Mouse (Mus musculus): ENCODE data around the gene Meis3.

Gene Meis3

GRCm38 (mm10) chr7:16160702-16161101, 14.2 kb upstream of the Meis3 start:
- DNase-seq = no peak

- DNase-seq = no peak
Measured at GRCm38 (mm10) chr7:16161302-16161701, 13.6 kb upstream of the Meis3 start.

GRCm38 (mm10) chr7:16162036-16162435, 12.9 kb upstream of the Meis3 start:
- DNase-seq = no peak

- DNase-seq = no peak
Measured at GRCm38 (mm10) chr7:16172141-16172581, 2.7 kb upstream of the Meis3 start.

- no peak for DNase-seq
Measured at GRCm38 (mm10) chr7:16172586-16173140, 2.2 kb upstream of the Meis3 start.

DNA sequence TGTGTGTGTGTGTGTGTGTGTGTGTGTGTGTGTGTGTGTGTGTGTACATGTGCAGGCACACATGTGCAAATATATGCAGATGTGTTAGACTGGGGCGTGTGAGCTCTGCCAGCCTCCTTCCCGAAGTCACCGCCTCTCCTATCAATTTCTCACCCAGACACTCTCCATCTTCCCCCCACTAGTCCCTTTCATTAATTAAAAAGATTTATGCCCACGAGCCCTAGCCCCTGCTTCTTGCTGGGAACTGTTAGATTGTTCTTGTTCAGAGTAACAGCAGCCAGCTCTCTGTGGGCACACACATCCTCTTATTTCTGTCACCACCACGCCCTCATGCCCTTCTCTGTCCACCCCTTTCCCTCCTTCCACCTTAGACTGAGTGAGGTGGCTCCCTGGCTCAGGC, 1.7 kb upstream of the Meis3 start:
- DNase-seq = no peak

DNA sequence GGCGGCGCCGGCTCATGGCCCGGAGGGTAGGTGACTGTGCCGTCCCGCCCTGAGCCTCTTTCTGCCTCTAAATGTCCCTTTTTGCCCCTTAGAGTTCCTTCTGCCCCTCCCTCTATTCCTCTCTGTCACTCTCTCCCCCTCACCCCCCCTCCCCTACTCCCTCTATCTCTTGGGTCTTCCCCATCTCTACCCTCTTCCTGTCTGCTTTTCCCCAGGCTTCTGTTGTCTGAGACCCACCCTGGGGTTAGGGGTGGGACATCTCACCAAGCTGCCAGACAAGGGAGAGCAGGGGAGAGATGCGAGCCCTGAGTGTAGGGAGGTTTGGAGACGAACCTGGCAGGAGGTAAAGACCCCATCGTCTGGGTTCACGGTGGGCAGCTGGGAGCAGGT, 647 bp downstream of the Meis3 start:
- no peak for DNase-seq

DNA sequence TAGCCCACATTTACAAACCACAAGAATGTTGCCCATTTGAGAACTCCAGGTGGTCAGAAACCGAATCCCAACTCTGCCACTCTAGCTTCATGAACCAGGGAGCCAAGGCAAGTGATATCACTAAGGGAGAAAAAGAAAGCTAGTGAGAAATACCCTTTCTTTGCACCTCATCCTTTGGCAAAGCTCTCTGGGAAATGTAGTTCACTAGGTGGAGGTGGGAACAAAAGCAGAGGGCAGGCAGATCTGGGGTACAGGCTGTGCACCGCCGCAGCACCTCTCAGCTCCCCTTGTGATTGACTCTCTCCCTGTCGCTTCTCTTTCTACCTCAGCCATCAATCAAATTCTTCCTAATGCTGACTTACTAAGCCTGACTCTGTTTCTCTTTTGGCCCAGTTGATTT, 3.2 kb downstream of the Meis3 start:
- no peak for DNase-seq

DNA sequence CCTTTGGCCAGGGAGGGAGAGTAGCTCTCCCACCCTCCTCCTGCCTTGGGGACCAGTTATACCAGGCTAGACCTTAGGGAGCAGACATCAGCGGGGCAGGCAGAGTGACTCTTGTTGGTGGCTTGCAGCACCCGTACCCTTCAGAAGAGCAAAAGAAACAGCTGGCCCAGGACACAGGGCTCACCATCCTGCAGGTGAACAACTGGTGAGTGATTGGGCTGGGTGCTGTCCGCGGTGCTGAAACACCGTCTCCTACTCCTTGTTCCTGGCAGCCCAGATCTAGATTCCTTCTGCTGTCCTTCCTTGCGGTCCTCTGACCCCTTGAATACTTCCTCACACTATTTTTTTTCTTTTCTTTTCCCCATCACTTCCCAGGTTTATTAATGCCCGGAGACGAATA, 8.8 kb downstream of the Meis3 start:
- no peak for DNase-seq

GRCm38 (mm10) chr7:16187494-16187893, 12.6 kb downstream of the Meis3 start:
- DNase-seq = no peak

- DNase-seq = peak; percentile 66
Measured at GRCm38 (mm10) chr7:16192315-16192714, 17.4 kb downstream of the Meis3 start.

GRCm38 (mm10) chr7:16193702-16194101, 18.8 kb downstream of the Meis3 start:
- DNase-seq = no peak

DNA sequence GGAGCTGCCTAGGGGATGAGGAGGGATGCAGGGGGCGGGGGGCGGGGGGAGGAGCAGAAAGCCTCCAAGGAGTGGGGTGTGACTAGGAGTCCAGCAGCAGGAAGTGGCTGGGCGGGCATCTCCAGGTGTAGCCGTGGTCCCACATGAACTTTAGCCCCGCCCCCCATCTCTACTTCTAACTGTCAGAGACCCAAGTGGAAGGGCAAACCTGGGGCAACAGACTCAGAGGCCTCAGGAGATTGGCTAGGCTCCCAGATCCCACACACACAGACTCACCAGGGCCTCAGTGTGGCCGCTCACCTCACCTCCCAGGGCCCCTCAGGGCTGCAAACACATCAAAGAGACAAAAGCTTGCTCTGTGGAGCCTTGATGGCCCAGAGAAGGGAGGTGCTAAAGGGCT, 21.7 kb downstream of the Meis3 start:
- DNase-seq = no peak

DNA sequence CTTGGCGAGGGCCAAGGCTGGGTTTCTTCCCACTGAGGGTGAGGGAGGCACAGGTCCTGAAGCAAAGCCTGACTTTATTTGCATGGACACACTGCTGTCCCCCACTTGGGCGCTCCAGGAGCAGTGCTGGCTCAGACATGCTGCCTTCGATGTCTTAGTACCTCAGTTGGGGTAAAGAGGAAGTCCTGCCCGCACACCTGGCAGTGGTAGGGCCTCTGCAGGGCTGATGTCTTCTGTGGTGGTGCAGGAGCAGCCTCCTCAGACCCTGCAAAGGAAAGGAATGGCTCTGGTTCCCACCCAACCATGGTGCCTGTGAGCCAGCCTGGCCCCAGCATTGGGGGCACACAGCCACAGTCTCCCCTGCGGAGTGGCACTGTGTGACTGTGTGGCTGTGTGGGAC, 22.3 kb downstream of the Meis3 start:
- no peak for DNase-seq

DNA sequence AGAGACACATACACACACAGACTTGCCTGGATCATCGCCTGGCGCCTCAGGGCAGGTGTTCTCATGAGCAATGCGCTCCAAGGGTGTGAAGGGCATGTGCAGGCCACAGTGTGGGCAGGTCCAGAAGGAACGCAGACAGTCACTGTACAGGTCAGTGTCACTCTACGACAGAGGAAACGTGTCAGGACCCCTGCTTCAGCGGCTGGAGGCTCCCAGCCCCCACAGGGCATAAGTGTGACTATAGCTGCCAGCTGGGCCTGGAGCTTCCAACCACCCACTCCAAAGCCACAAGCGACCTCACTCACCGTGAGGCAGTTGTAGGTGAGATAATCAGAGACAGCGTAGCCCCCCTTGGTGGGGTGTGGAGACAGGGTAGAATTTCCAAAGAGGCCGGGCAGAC, 23.6 kb downstream of the Meis3 start:
- DNase-seq = no peak

DNA sequence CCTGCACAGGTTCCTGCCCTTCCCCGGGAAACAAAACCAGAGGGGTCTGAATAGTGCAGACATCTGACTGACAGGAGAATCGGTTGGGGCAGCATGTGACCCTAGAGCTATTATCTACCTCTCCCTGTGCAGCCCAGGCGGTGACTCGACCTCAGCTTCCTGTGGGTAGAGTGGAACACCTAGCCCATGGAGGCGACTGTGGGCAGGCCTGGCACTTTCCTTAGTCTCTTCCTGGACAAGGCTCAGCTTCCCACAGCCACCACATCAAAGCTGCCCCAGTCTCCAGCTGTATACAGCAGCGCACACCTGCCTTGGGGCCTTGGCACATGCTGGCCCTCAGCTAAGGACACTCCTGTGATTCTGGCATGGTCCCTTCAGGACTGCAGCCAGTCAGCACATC, 26.2 kb downstream of the Meis3 start:
- no peak for DNase-seq

DNA sequence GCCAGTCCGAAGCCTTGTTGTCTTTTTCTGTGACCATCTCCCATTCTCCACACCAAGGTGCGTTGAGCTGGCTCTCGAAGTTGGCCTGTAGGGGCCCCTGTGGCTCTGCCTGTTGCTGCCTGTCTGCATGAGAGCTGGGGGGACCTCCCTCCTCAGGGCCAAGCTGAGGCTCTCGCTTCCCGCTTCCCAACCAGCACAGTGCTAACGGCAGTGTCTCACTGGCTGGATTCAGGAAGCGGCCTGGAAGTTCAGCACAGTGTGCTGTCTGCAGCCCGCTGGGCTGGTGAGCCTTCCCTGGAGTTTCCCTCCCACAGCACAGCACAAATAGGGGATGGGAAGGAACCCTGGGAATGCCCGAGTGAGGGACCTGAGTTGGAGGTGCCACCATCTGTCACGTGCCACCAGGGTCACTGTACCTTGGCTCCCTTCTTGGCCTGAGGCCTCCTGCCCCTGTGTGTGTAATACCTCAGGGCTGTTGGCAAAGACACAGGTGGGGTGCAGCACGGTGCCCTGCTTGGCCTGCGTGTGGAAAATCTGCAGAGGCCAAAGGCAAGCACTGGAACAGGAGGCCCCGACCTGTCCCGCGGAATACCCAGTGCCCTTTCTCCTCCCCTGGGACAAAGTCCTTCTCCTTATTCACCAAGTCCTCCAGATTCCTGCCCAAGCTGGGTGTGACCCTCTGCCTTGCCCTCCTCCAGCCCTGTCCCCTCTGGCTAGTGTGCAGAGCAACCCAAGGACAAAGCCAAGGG, 28.0 kb downstream of the Meis3 start:
- no peak for DNase-seq

DNA sequence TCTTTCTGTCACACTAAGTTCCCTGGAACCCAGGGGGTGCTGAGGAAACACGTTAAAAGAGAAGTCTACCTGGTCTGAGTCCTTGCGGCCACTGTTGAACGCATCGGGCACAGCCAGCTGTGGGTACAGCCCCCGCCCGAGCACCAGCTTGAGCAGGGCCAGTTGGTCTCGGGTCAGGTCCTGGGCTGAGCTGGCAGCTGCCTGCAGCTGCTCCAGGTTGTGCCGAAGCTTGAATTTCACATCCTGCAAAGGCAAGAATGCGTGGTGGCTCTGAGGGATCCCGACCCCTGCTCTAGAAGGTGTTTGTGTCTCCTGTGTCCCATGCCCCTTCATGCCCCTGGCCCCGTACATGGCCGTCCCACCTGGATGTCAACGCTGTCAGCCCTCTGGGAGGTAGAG, 28.6 kb downstream of the Meis3 start:
- DNase-seq = no peak

DNA sequence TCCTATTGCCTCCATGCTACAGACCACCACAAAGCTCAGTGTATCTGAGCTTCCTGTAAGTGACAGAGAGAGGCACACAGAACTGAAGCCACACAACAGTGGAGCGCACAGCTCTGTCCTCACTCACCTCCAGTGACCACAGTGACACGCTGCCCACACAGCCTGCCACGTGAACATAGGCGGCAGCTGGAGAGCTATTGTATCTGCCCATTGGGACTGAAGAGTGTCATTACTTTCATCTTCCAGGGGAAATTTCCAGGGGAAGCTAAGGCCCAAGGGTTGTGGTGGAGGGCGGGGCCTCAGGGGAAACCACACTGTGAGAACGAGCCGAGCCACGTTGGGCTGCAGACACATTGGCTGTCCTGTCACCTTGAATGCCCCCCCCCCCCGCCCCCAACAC, 29.9 kb downstream of the Meis3 start:
- no peak for DNase-seq

- no peak for DNase-seq
Measured at GRCm38 (mm10) chr7:16207076-16207475, 32.2 kb downstream of the Meis3 start.

DNA sequence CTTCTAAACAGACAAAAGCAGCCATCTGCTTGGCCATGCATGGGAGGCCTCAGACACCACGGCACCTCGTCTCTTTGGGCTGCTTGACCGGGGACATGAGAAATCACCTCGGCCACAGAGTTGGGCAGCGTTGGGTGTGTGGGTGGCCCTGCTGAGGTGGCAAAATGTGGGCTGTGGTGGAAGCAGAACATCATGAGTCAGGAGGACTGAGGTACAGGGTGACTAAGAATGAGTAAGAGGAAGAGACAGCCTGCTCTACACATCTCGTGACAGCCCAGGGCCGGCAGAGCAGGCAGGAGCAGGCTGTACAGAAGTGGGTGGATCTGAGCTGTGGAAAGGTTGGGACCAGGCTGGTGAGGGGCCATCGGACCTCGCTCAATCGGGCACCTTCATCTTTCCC, 32.6 kb downstream of the Meis3 start:
- DNase-seq = peak; percentile 60

DNA sequence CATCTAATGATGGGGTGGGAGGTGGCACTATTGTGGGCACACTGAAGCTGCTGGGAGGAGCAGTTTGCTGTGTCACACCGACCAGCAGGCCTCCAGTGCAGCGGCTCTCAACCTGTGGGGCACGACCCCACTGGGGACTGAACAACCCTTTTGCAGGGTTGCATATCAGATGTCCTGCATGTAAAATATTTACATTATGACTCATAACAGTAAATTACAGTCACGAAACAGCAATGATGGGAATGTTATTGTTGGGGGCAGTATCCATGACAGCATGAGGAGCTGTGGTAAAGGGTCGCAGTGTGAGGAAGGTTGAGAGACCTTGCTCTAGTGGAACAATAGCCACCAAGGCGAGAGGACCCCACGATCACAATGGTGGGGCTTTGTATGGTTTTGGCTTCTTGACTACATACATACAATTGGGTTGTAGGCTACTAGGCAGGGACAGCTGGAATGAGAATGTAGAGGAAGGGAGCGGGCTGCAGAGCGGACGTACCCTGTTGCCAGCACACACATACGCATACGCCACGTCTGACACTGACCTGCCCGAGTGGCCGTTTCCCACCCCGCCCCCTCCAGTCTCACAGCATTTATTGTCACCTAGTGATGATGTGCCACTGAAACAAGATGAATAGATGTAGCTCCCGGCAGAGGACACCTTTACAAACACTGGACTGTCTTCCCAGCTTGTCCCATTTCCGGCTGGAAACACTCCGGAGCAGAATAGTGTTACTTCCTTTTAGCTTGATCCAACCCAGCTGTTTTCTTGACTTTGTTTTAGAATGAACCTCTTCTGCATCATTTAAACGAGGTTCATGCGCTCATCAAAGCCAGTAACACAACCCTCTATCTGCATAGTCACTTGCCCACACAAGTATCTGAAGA, 34.1 kb downstream of the Meis3 start:
- no peak for DNase-seq

GRCm38 (mm10) chr7:16210862-16211365, 36.0 kb downstream of the Meis3 start:
- DNase-seq = no peak

DNA sequence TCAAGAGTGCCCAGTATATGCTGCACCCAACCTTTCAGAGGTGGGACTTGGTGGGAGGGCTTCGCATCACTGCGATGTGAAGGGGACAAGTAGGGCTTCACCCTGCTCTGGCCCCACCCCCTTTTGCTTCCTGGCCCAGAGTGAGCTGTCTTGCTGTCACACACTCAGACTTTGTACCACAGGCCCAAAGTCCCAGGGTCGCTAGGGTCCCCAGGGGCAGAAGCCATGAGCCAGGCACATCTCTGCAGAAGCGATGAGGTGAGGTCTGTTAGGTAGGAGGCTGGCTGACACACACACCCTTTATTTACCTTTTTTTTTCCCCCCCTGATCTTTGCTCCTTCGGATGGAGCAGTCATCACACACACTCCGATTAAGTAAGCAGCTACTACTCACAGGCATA, 38.3 kb downstream of the Meis3 start:
- DNase-seq = no peak

All from right cerebral cortex, postnatal 25 days (tissue).